Mouse (Mus musculus): ENCODE data around the gene Ldlrad2. TPM values are rescaled to one million over a fixed set of nuclear protein-coding genes. Genes with fewer than 3 reads are reported as not detected.

Ldlrad2 gene
- polyA plus RNA-seq, 1 experiment from 2014 or later = not detected

DNA sequence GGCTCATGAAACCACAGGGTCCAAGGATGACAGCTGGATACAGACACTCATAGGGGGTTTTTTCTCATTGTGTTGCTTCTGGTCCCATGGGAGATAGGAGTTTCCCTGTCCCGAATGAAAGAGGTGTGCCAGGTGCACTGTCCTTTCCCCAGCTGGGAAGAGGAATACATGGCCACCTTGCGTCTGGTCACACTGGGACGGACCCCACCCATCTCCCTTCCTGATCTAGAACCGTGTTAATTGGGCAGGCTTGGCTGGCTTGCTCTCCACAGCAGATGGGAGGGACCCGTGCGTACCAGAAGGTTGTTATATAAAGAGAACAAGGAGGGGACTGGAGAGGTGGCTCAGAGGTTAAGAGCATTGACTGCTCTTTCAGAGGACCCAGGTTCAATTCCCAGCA is 46.5 kb downstream of the Ldlrad2 start:
- WGBS = 86% methylated on average over 6 of the region's 6 CpGs
- H3K4me2 ChIP-seq (ENCODE audit: low read length) = no peak overlapping the region
- no peak for DNase-seq (ENCODE audit: low spot score)
- H3K4me3 ChIP-seq (ENCODE audit: low read depth, low read length) = no peak overlapping the region
- no peak for ATAC-seq
- H3K9me3 ChIP-seq (replicated peaks; ENCODE audit: control insufficient read depth, low read length) = no peaks in the 10 kb centered on the region
- 0 out of 2 replicates have a peak, but pooled peaks cover 7% of the 10 kb centered on the region for H3K36me3 ChIP-seq (ENCODE audit: control insufficient read depth, insufficient read depth, low read length)
- H3K27ac ChIP-seq (ENCODE audit: low read depth, low read length) = no peak overlapping the region
- H3K9ac ChIP-seq (ENCODE audit: low read length) = no peak overlapping the region
- no peaks in the 10 kb centered on the region; the same call in 1 of the 2 replicates for H3K4me1 ChIP-seq (ENCODE audit: control insufficient read depth, insufficient read depth, low read length)
- H3K27me3 ChIP-seq (replicated peaks; ENCODE audit: control insufficient read depth, insufficient read depth, low read length) = no peaks in the 10 kb centered on the region

DNA sequence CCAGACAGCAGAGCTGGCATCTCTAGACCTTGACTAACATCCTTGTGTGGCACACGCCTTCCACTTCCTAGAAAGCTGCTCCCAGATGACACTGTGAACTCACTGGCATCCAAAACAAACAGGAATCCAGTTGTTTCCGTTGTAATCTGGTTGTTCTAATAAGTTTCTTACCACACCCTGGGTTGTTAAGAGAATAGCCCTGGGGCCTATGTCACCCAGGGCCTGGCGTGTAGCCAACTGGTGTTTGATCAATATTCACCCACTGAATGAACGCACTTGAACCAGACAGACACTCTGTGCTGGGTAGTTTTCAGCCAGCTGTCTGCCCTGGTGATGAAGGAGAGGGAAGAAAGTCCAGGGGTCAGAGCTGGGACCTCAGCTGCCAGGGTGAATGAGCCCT is 47.0 kb downstream of the Ldlrad2 start:
- H3K4me1 ChIP-seq (ENCODE audit: control insufficient read depth, insufficient read depth, low read length) = no peaks in the 10 kb centered on the region; the same call in 1 of the 2 replicates
- DNase-seq (ENCODE audit: low spot score) = peak; percentile 17
- ATAC-seq = no peak
- H3K9ac ChIP-seq (ENCODE audit: low read length) = no peak overlapping the region
- H3K9me3 ChIP-seq (replicated peaks; ENCODE audit: control insufficient read depth, low read length) = no peaks in the 10 kb centered on the region
- H3K4me3 ChIP-seq (ENCODE audit: low read depth, low read length) = no peak overlapping the region
- WGBS = 67% methylated on average over 4 of the region's 4 CpGs
- H3K27ac ChIP-seq (ENCODE audit: low read depth, low read length) = no peak overlapping the region
- H3K27me3 ChIP-seq (replicated peaks; ENCODE audit: control insufficient read depth, insufficient read depth, low read length) = no peaks in the 10 kb centered on the region
- 0 out of 2 replicates have a peak, but pooled peaks cover 11% of the 10 kb centered on the region for H3K36me3 ChIP-seq (ENCODE audit: control insufficient read depth, insufficient read depth, low read length)
- no peak overlapping the region for H3K4me2 ChIP-seq (ENCODE audit: low read length)

GRCm38 (mm10) chr4:137525426-137525825 is 48.9 kb downstream of the Ldlrad2 start:
- no peaks in the 10 kb centered on the region for H3K9me3 ChIP-seq (replicated peaks; ENCODE audit: control insufficient read depth, low read length)
- H3K27me3 ChIP-seq (replicated peaks; ENCODE audit: control insufficient read depth, insufficient read depth, low read length) = no peaks in the 10 kb centered on the region
- no peak overlapping the region for H3K4me2 ChIP-seq (ENCODE audit: low read length)
- H3K27ac ChIP-seq (ENCODE audit: low read depth, low read length) = no peak overlapping the region
- H3K36me3 ChIP-seq (ENCODE audit: control insufficient read depth, insufficient read depth, low read length) = 0 out of 2 replicates have a peak, but pooled peaks cover 11% of the 10 kb centered on the region
- no peak for DNase-seq (ENCODE audit: low spot score)
- H3K4me1 ChIP-seq (ENCODE audit: control insufficient read depth, insufficient read depth, low read length) = no peaks in the 10 kb centered on the region; the same call in 1 of the 2 replicates
- H3K4me3 ChIP-seq (ENCODE audit: low read depth, low read length) = no peak overlapping the region
- ATAC-seq = no peak
- WGBS = 94% methylated on average over 1 of the region's 1 CpGs
- no peak overlapping the region for H3K9ac ChIP-seq (ENCODE audit: low read length)

Small RNAs within 50 kb of the gene (microRNA-seq; reads per million reads assigned to microRNA genes)
- gene Mir7018 = not detected

Other genes starting within 250 kb of the Ldlrad2 start
- gene Cdc42, start 216.8 kb downstream of the Ldlrad2 start, polyA plus RNA-seq (2014; fragmentation: Nextera tagmentation; extraction: Ambion mirVana) = 928 and 953 TPM in 2 replicates
- not detected in 2 replicates for gene Cela3a, start 164.8 kb downstream of the Ldlrad2 start, polyA plus RNA-seq (2014; fragmentation: Nextera tagmentation; extraction: Ambion mirVana)
- gene Cela3b, start 144.0 kb downstream of the Ldlrad2 start, polyA plus RNA-seq (2014; fragmentation: Nextera tagmentation; extraction: Ambion mirVana) = not detected in 2 replicates
- gene 1700013G24Rik, start 121.3 kb downstream of the Ldlrad2 start, polyA plus RNA-seq (2014; fragmentation: Nextera tagmentation; extraction: Ambion mirVana) = not detected in 2 replicates
- gene Hspg2, start 105.8 kb downstream of the Ldlrad2 start, polyA plus RNA-seq (2014; fragmentation: Nextera tagmentation; extraction: Ambion mirVana) = 4.0 and 4.7 TPM in 2 replicates
- gene Usp48, start 19.2 kb upstream of the Ldlrad2 start, polyA plus RNA-seq (2014; fragmentation: Nextera tagmentation; extraction: Ambion mirVana) = 52.4 and 68.4 TPM in 2 replicates
- 25.5 and 32.7 TPM in 2 replicates for gene Rap1gap, start 90.2 kb upstream of the Ldlrad2 start, polyA plus RNA-seq (2014; fragmentation: Nextera tagmentation; extraction: Ambion mirVana)
- 7.4 and 7.7 TPM in 2 replicates for gene Alpl, start 221.8 kb upstream of the Ldlrad2 start, polyA plus RNA-seq (2014; fragmentation: Nextera tagmentation; extraction: Ambion mirVana)

Measured in forebrain, embryonic 14.5 days (tissue).